Mouse (Mus musculus): Measurements from ENCODE around the gene Nudt4.
"Not testable (repeated sequence)": the region's sequence is repeated elsewhere in the genome, so short reads cannot be mapped to it uniquely, and the experiment has no call there.

Nudt4 gene

DNA sequence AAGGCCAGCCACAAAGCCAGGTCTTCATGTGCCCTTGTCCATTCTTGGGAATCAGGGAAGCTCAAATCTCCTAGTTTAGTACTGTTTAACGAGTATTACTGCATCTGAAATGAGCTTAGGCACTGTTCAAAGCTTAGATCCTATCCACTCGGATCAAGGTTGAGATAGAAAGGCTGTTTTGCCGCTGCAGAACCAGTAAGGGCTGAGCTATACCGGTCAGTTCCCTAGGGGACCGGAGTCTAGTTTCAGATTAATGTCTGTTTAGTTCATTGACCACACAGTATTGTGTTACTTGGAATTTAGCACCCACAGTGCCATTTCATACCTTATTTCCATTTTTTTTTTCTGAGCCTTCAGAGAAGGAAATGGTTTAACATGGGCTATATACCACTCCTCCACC lies 3.6 kb upstream of the Nudt4 start:
- DNase-seq (ENCODE audit: low spot score), result no peak

DNA sequence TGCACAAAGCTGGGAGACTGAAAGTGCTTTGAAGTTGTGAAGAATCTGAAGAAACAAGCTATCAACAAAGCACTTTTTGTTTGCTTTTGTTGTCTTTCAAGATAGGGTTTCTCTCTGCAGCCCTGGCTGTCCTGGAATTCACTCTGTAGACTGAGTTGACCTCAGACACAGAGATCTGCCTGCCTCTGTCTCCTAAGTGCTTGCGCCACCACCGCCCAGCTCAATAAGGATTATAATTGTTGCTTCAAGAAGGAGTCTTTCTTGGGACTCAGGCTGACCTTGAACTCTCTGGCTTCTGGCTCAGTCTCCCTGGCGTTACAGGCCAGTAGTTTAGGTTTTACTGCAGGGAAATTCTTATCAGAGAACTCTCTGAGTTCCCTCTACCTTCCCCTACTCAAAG lies 2.8 kb upstream of the Nudt4 start:
- DNase-seq (ENCODE audit: low spot score), result no peak

- no peak for DNase-seq (ENCODE audit: low spot score)
Measured at GRCm38 (mm10) chr10:95565156-95565854, 1.4 kb upstream of the Nudt4 start.

DNA sequence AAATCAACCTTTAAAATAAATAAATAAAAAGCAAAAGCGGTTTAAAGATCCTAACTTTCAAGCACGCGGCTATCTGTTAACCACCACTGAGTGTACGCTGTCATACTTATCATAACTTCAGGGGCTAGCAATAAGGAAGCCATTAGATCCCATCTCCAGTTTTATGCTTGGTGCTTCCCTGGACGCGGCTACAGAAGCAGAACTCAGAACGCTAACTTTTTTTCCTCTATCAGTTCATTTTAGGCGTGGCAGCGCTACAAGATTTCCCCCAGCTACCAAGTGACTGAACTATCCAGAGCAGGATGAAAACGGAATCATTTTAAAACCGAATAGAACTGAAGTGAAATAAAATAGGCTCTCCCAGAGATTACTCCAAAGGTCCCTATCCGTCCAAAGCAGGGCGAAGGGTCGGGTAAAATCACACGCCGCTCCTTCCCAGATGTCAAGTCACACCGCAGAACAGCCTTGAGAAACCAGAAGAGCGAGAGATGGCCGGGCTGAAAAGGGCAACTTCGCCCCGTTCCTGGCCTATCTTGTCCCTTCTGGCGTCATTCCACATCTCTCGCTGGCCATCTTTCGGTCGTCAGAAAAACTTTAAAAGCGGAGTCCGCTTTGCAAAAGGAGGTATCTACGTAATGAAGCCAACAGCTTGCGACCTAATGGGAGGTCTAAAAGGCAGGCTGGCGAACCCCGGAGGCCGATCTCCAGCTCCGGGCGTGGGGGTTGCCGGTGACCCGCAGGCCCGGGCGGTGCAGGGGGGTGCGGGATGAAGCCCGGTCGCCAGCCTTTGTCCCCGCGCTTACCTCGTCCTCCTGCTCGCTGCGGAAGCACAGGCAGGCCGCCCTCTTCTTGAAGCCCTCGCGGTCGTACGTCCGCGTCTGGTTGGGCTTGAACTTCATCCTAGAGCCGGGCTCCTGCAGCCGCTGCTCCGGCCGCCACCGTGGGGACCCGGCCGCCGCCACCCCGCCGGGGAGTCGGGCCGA lies 796 bp downstream of the Nudt4 start:
- peak; percentile 36 for DNase-seq (ENCODE audit: low spot score)

GRCm38 (mm10) chr10:95562395-95562794 lies 1.6 kb downstream of the Nudt4 start:
- DNase-seq (ENCODE audit: low spot score), result no peak

GRCm38 (mm10) chr10:95561616-95562015 lies 2.3 kb downstream of the Nudt4 start:
- DNase-seq (ENCODE audit: low spot score), result no peak

- no peak for DNase-seq (ENCODE audit: low spot score)
Measured at GRCm38 (mm10) chr10:95560394-95560983, 3.5 kb downstream of the Nudt4 start.

DNA sequence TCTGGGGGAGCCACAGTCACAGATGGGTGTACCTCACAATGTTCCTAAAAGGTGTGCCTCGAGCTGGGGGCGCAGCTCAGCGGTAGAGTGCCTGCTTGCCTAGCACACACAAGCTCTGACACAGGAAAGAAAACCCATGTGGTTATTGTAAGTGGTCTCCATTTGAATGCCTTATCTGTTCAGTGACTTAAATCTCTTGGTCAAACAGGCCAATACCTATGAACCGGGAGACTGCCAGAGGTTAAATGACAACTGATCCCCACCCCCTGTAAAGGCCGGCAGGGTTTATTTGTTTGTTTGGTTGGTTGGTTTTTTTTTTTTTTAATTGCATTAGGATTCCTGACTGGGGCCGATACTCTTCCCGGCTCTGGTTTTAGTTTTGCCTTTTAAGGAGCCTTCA lies 4.5 kb downstream of the Nudt4 start:
- no peak for DNase-seq (ENCODE audit: low spot score)

GRCm38 (mm10) chr10:95557337-95557828 lies 6.6 kb downstream of the Nudt4 start:
- DNase-seq (ENCODE audit: low spot score), result no peak

DNA sequence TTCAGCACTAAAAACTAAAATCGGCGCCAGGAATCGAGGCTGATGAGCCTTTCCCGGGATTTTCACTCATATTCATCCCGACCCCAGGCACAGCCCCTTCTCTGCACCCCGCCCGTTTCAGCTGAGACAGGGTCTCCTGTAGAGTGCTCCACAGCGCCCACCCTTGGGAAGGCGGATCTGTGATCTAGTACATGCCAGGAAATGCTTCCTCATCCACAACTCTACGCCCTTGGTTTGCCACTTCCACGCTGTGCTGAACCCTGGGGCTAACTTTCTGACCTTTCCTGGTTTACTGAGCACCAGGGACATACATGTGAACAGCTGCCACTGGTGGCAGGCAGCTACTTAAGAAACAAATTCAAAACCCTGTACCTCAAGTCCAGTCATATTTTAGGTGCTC lies 8.1 kb downstream of the Nudt4 start:
- no peak for DNase-seq (ENCODE audit: low spot score)

DNA sequence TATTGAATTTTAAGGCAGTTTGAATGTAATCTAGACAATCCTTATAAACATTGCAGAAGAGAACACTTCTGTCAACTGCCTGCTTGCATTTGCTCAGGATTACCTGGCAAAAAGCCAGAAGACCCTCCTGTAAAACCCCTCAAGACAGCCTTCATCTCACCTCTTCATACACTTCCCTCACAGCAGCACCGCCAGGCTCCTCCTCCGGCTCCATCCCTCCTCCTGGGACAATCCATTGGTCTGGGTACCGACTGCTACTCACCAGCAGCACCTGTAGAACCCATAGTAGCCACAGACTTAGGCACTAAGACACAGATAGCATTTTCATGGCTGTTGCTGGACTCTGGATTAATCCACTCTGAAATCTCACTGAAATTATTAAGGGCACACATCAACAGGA lies 11.6 kb downstream of the Nudt4 start:
- DNase-seq (ENCODE audit: low spot score), result no peak

- DNase-seq (ENCODE audit: low spot score), result no peak
Measured at GRCm38 (mm10) chr10:95551752-95552151, 12.2 kb downstream of the Nudt4 start.

DNA sequence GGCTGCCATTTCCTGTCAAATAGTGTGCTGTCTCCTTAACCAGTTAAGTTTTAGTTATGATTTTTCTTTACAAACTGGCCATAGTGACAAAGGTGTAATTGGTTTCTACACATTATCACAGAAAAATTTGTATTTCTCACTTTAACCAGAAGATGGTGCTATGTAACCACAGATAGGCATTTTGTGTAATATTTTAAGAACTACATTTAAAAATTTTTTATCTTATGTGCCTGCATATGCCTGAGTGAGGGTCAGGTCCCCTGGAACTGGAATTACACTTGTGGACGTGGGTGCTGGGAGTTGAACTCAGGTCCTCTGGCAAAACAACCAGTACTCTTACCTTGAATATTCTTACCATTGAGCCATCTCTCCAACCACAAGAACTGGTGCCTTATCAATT lies 13.4 kb downstream of the Nudt4 start:
- no peak for DNase-seq (ENCODE audit: low spot score)

DNA sequence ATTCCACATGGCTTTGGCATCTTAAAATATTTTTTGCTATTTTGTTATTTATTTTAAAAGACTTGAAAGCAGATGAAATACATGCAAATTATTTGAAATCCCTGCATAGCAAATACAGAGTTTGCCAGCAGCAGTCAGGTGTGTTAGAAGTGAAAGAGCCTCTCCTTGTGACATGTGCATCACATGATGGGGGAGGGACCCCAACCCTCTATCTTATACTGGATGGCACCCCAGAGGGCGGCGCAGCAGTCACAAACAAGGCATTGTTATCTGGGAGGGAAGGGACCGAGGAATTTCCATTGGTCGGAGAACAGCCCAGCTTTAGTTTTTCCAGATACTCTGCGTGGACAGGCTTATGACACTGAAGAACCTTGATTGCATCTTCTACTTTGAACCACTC lies 14.9 kb downstream of the Nudt4 start:
- not testable (repeated sequence) for DNase-seq (ENCODE audit: low spot score)

GRCm38 (mm10) chr10:95548154-95548826 lies 15.7 kb downstream of the Nudt4 start:
- no peak for DNase-seq (ENCODE audit: low spot score)

- no peak for DNase-seq (ENCODE audit: low spot score)
Measured at GRCm38 (mm10) chr10:95546178-95546577, 17.8 kb downstream of the Nudt4 start.

DNA sequence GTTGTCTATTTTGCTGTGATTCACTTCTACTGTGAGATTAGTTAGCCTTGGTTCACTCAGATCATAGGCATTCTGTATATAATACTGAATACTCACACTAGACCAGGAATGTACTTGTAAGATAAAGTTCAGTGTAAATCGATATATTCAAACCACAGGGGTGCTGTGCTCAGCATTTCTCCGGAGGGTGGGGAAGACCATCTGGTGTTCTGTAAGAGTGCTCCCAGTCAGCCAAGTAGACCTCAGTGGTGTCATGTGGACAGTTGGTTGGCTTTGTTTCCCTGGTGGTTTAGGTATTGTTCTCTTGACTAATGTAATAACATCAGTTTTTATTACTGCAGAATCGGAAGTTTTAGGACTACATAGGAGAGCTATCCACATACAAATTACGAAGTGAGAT lies 18.9 kb downstream of the Nudt4 start:
- DNase-seq (ENCODE audit: low spot score), result no peak

DNA sequence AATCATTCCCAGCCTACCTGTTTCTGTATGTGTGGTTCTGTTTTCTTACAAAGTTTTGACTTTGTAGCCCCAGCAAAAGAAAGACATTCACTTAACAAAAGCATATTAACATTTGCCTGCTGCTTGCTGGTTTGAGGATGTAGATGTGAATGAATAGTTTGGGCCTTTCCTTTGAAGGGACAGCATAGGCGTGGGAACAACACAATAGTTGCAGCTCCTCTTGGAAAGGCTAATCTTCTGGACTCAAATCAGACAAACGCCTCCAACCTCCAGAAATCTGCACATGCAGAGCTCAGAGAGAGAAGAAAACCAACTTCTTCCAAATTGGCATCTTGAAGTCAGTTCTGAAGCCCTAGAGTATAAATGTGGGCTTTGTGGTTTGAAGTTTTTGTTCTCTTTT lies 19.3 kb downstream of the Nudt4 start:
- no peak for DNase-seq (ENCODE audit: low spot score)

DNA sequence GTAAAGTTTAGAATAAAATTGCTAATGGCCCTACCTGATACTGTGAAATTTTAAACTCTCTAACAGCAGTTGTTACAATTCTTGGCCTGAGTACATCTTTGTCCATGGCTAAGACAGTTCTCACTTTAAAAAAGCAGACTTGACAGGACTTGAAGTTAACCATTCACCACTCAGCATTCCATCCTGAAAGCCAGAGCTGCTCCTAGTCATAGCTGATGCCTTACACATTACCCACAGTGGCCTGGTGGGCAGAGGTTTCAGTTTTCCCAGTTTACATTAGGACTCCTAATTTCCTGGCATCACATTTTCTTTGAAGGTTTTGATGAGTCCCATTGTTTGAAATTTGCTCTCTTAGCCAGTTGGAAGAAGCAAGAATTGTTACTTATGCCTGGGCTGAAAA lies 19.9 kb downstream of the Nudt4 start:
- no peak for DNase-seq (ENCODE audit: low spot score)

DNA sequence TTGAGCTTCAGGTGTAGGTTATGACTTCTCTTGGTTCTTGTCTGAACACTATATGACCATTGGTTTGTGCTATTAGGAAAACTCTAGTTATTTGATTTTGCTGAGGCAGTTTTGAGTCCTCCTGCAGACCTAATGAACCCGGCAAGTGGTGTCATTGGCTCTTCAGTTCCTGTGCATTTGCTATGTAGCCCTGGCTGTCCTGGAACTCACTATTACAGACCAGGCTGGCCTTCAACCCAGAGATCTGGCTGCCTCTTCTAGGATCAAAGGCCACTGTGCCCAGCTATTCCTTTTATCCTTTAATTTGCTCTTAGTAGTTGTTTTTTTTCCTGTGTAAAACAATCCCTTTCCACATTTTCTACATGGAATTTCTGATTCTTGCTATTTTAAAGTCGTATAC lies 20.6 kb downstream of the Nudt4 start:
- no peak for DNase-seq (ENCODE audit: low spot score)

- no peak for DNase-seq (ENCODE audit: low spot score)
Measured at GRCm38 (mm10) chr10:95542916-95543315, 21.0 kb downstream of the Nudt4 start.

- no peak for DNase-seq (ENCODE audit: low spot score)
Measured at GRCm38 (mm10) chr10:95539841-95540240, 24.1 kb downstream of the Nudt4 start.

Measured in layer of hippocampus, adult 11-12 months (tissue).